Mouse (Mus musculus) CH12.LX (cell line): Measurements from ENCODE around the gene Stab1.

ENCODE experiments used
- CTCF ChIP-seq, 2 experiments: IDR thresholded peaks in 1 of 2; conservative IDR thresholded peaks in 1 of 2; 2 replicates each; pipeline ENCODE4 v1.5.1; 2011 to 2012; ENCODE audit warnings: low read depth in 2 of 2, low read length in 2 of 2, improper control_type of control experiment in 1 of 2, inconsistent platforms in 1 of 2, mild to moderate bottlenecking in 1 of 2, moderate library complexity in 1 of 2
- MAFK ChIP-seq: IDR thresholded peaks from 2 replicates; pipeline ENCODE4 v1.6.1; 2011; ENCODE audit warnings: low read length, improper control_type of control experiment; ENCODE audit not compliant: insufficient replicate concordance
- SIN3A ChIP-seq: IDR thresholded peaks from 2 replicates; pipeline ENCODE4 v1.6.1; 2012; ENCODE audit warnings: low read length, improper control_type of control experiment, inconsistent platforms
- SMC3 ChIP-seq: IDR thresholded peaks from 2 replicates; pipeline ENCODE4 v1.6.1; 2011; ENCODE audit warnings: low read depth, low read length, improper control_type of control experiment

DNA sequence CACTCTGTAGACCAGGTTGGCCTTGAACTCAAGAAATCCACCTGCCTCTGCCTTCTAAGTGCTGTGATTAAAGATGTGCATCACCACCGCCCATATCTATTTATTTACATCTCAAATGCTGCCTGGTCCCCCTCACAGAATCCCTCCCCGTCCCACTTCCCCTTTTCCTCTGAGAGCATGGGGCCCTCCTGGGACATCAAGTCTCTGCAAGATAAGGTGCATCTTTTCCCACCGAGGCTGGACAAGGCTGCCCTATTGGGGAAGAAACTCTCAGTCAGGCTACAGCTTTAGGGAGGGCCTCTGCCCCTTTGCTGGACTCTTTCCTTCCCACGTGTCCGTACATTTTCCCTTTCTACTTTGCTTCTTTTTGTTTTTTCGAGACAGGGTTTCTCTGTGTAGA is 1.1 kb upstream of the Stab1 start:
- no peak for TF ChIP-seq SMC3
- no peak for TF ChIP-seq CTCF (conservative IDR thresholded peaks at IDR 0.05 in 1 of 2, IDR thresholded peaks at IDR 0.05 in 1 of 2; ENCODE audit: low read depth in 2 of 2, low read length in 2 of 2)
- no peak for TF ChIP-seq SIN3A
- no peak for TF ChIP-seq MAFK
